Mouse (Mus musculus) heart, embryonic 11.5 days (tissue): Measurements from ENCODE around the gene Kcnk3. TPM values are rescaled to one million over a fixed set of nuclear protein-coding genes. Genes with fewer than 3 reads are reported as not detected.
A peak's percentile ranks its signal among the peaks of the same experiment; 100 is the strongest.

Experiments used
- ATAC-seq: fragments of 200-750 bp; cut with Nextera tagmentation; replicated peaks from 2 replicates; pipeline ENCODE4 v1.8.0; 2017; ENCODE audit warnings: moderate library complexity; ENCODE audit not compliant: insufficient number of reproducible peaks, low FRiP score, low TSS enrichment
- H3K27ac ChIP-seq: fragments of 300-500 bp; sonication (generic); 2 replicates; pipeline ENCODE4 v1.5.1; 2014; ENCODE audit warnings: mild to moderate bottlenecking, low read depth, low read length
- H3K27me3 ChIP-seq: fragments of 300-500 bp; sonication (generic); 2 replicates; pipeline ENCODE4 v1.6.1; 2014; ENCODE audit warnings: mild to moderate bottlenecking, low read length, mixed read lengths; ENCODE audit not compliant: control insufficient read depth, insufficient read depth
- H3K36me3 ChIP-seq: fragments of 300-500 bp; sonication (generic); 2 replicates; pipeline ENCODE4 v1.6.1; 2014; ENCODE audit warnings: mild to moderate bottlenecking, low read length, moderate library complexity, mixed read lengths; ENCODE audit not compliant: control insufficient read depth, insufficient read depth
- H3K4me1 ChIP-seq: fragments of 300-500 bp; sonication (generic); 2 replicates; pipeline ENCODE4 v1.6.1; 2014; ENCODE audit warnings: low read length; ENCODE audit not compliant: control insufficient read depth, insufficient read depth
- H3K4me2 ChIP-seq: fragments of 300-500 bp; sonication (generic); 2 replicates; pipeline ENCODE4 v1.6.1; 2014; ENCODE audit warnings: mild to moderate bottlenecking, moderate library complexity
- H3K4me3 ChIP-seq: fragments of 300-500 bp; sonication (generic); 2 replicates; pipeline ENCODE4 v1.5.1; 2014; ENCODE audit warnings: low read depth, low read length
- H3K9ac ChIP-seq: fragments of 300-500 bp; sonication (generic); 2 replicates; pipeline ENCODE4 v1.6.1; 2014; ENCODE audit warnings: mild to moderate bottlenecking, low read depth, low read length, moderate library complexity
- H3K9me3 ChIP-seq: fragments of 300-500 bp; sonication (generic); replicated peaks from 2 replicates; pipeline ENCODE4 v1.6.1; 2016; ENCODE audit warnings: low read length; ENCODE audit not compliant: control insufficient read depth
- WGBS: fragments of 180-500 bp; shearing (Covaris S2); extraction: QIAGEN DNeasy Blood & Tissue Kit; methylation state at CpG from one replicate; pipeline ENCODE4 v1.1.7; 2014; ENCODE audit not compliant: insufficient replicate concordance; 5-methylcytosine and 5-hydroxymethylcytosine counted together
- polyA plus RNA-seq: library from polyadenylated mRNA; unstranded; fragments of >200 nt; fragmentation: Nextera tagmentation; extraction: Ambion mirVana; gene quantifications from 2 replicates; pipeline ENCODE4 v1.2.1, GENCODE M21; 2014

Kcnk3 gene
- polyA plus RNA-seq, 1 experiment from 2014 or later: 37.8 TPM

DNA sequence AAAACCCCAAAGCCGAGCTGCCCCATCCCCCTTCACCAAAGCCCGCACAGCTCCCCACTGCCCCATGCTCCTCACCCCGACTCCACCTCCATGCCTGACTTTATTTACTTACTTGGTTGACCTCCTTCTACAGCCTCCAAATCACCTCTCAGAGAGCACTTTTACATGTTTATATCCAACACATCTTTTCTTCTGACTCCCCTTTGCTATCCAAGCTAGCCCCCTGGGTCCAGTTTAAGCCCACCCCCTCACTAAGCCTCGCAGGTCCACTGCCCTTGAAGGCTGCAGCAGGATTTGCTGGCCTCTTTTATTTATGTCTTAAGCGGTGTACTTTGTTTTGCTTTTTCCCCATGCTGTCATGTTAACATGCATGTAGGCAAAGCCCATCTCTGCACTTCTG, 2.3 kb downstream of the Kcnk3 start:
- no peak overlapping the region for H3K27ac ChIP-seq
- no peaks in the 10 kb centered on the region for H3K9me3 ChIP-seq
- H3K36me3 ChIP-seq: no peaks in the 10 kb centered on the region
- no peak overlapping the region for H3K4me3 ChIP-seq
- peaks cover 55% of the 10 kb centered on the region for H3K4me1 ChIP-seq
- ATAC-seq: no peak
- peaks cover 28% of the 10 kb centered on the region for H3K27me3 ChIP-seq
- H3K4me2 ChIP-seq: peak overlapping the region; percentile 91; the same call in 1 of the 2 replicates
- no peak overlapping the region for H3K9ac ChIP-seq
- 73% methylated on average over 5 of the region's 5 CpGs for WGBS

GRCm38 (mm10) chr5:30591205-30591731, 3.3 kb downstream of the Kcnk3 start:
- no peaks in the 10 kb centered on the region for H3K9me3 ChIP-seq
- H3K9ac ChIP-seq: no peak overlapping the region
- peaks cover 60% of the 10 kb centered on the region for H3K4me1 ChIP-seq
- WGBS: 31% methylated on average over 5 of the region's 5 CpGs
- H3K27me3 ChIP-seq: peaks cover 28% of the 10 kb centered on the region
- ATAC-seq: no peak
- peak overlapping the region; percentile 4 for H3K4me2 ChIP-seq
- peak overlapping the region; percentile 16; the same call in 1 of the 2 replicates for H3K27ac ChIP-seq
- H3K36me3 ChIP-seq: no peaks in the 10 kb centered on the region
- H3K4me3 ChIP-seq: no peak overlapping the region

DNA sequence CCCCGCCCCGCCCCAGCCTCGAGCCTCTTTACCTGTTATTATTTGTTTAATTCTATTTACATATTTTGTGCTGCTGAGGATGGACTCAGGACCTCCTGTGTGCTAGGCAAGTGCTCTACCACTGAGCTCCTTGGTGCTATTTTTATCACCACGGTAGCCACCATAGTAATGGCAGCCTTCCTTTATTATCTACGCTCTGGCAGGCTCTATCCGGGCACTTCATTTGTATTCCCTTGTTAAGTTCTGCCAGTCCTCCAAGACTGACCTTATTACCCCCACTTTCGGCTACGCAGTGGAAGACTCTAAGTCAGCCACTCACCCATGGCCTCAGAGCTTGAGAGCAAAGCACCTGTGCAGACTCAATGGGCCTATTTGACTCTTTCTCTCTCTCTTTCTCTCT, 3.8 kb downstream of the Kcnk3 start:
- no peak overlapping the region for H3K27ac ChIP-seq
- no peak for ATAC-seq

DNA sequence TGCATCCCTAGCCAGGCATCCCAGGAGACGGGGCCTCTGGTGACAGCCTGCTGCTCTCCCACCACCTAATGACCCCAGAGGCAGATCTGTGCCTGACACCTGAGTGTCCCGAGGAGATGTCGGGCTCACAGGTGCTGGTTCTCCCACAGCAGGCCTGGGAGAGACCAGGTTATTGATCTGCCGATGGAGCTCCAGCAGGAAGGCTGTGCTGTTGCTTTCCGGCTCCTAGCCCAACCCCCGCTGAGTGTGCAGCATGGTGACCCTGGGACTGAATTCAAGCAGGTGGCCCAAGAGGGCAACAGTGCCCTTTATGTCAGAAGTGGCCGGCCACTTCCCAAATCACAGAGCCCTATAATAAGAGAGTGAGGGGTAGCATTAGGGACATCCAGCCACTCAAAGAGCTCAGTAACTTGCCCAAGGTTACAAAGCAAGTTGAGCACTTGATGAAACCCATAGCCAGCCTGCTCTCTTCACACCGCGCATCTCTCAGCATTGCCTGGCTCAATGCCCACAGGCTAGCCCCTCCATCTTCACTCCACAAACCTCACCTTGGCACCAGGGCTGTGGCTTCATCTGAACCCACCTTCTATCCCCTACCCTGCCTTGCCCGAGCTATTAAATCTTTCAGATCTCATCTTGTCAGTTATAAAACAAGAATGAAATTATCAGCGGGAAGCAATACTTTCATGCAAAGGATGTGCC, 4.5 kb downstream of the Kcnk3 start:
- Histone ChIP-seq H3K4me3 (no peak overlapping the region), H3K9ac (no peak overlapping the region), H3K27me3 (peaks cover 25% of the 10 kb centered on the region), H3K4me2 (no peak overlapping the region), H3K4me1 (peaks cover 54% of the 10 kb centered on the region), H3K9me3 (no peaks in the 10 kb centered on the region), H3K36me3 (no peaks in the 10 kb centered on the region), H3K27ac (no peak overlapping the region)
- 77% methylated on average over 11 of the region's 11 CpGs for whole genome bisulfite sequencing
- ATAC-seq: no peak

More for the DNA sequence above, 3.8 kb downstream of the Kcnk3 start:
- Histone ChIP-seq H3K9ac (no peak overlapping the region), H3K4me3 (no peak overlapping the region), H3K36me3 (no peaks in the 10 kb centered on the region), H3K27me3 (peaks cover 28% of the 10 kb centered on the region), H3K4me1 (peaks cover 60% of the 10 kb centered on the region), H3K9me3 (no peaks in the 10 kb centered on the region), H3K4me2 (peak overlapping the region; percentile 4; the same call in 1 of the 2 replicates)
- WGBS: 65% methylated on average over 8 of the region's 8 CpGs

GRCm38 (mm10) chr5:30593360-30593759, 5.4 kb downstream of the Kcnk3 start:
- Histone ChIP-seq H3K36me3 (no peaks in the 10 kb centered on the region), H3K9ac (peak overlapping the region; percentile 49; the same call in 1 of the 2 replicates), H3K4me1 (peaks cover 52% of the 10 kb centered on the region), H3K27ac (peak overlapping the region; percentile 82), H3K4me2 (no peak overlapping the region; the same call in 1 of the 2 replicates), H3K27me3 (peaks cover 21% of the 10 kb centered on the region), H3K9me3 (no peaks in the 10 kb centered on the region), H3K4me3 (no peak overlapping the region)
- 58% methylated on average over 11 of the region's 11 CpGs for WGBS
- no peak for ATAC-seq

DNA sequence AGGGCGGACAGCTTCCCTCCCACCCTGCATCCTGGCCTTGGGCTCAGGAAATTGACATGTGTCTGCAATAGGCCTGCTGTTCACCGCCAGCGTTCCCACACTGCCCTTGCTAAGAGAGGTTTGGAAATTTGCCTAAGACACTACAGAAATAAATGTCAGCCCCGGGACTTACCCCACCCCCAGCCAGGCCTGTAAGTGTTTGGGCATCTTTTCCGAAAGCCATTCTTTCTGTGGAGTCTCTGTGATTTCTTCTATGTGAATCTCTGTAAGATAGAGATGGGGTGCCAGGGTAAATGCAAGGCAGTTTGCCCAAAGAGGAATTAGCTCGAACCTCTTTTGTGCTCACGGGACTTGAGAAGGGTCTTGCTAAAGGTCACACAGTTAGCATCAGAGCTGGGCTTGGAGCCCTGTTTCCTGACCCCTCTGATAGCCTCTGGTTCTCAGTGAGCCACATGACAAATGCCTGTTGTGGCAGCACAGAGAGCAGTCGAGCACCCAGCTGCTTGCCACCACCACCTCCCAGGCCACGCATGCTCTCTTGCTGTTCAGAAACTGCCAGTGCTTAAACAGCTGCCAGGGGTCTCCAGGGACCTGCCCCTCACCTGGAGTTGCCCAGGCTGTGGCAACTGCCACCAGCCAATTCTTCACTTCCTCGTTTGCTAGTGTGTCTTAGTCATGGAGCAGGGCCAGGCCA, 6.0 kb downstream of the Kcnk3 start:
- Histone ChIP-seq H3K4me2 (no peak overlapping the region; the same call in none of the 2 replicates), H3K36me3 (no peaks in the 10 kb centered on the region), H3K4me3 (no peak overlapping the region), H3K9ac (peak overlapping the region; percentile 49; the same call in 1 of the 2 replicates), H3K27me3 (peaks cover 15% of the 10 kb centered on the region), H3K27ac (peak overlapping the region; percentile 82), H3K9me3 (no peaks in the 10 kb centered on the region), H3K4me1 (peaks cover 46% of the 10 kb centered on the region)
- 18% methylated on average over 10 of the region's 10 CpGs for WGBS
- no peak for ATAC-seq

DNA sequence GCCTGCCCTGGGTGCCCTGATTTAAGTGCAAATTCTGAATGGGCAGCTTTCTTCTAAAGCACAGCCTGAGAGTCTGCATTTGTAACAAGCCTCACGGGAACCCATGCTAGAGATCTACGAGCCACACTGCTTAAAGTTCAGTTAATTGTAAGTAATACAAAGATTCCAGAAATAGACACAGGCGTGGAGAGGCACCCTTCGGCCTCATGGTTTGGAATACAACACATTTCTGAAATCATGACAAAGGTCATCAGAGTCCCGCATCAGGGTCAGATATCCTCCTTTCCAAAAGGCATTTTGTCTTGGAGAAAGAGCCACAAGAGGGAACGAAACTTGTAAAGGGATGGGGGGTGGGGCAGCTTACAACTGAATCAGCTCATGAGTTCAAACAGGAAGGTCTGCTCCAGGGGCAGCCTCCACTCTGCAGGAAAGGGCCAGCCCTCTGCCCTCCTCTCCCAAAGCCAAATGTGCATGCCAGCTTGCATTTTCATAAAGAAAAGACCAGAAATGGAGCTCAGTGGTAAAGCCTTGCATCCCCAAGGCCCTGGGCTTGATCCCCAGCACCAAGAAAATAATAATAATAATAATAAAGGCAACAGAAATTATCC, 7.1 kb downstream of the Kcnk3 start:
- Histone ChIP-seq H3K27me3 (peaks cover 6% of the 10 kb centered on the region), H3K27ac (peak overlapping the region; percentile 82), H3K36me3 (no peaks in the 10 kb centered on the region), H3K9ac (0 out of 2 replicates have a peak overlapping the region, but pooled peaks have one; percentile 13), H3K4me2 (no peak overlapping the region), H3K9me3 (no peaks in the 10 kb centered on the region), H3K4me3 (no peak overlapping the region), H3K4me1 (peaks cover 45% of the 10 kb centered on the region)
- no peak for ATAC-seq
- 34% methylated on average over 6 of the region's 6 CpGs for WGBS

DNA sequence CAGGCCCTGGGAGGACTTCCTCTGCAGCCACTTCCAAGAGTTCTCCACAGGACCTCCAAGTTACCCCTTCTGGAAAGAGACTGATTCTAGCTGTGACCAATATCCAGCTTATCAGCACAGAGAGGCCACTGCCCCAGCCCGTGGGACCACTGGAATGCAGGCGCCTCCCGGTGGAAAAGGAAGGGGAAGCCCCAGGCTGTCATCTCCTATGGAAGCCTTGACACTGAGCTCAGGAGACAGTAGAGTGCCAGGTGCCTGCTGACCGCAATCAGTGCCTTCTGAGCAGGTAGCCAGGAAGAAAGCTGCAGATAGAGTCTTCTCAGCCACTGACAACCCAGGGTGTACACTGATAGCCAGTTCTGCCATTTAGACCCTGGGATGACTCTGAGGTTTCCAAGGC, 13.4 kb downstream of the Kcnk3 start:
- ATAC-seq: peak; percentile 40; the same call in 1 of the 2 replicates
- 11% methylated on average over 4 of the region's 4 CpGs for WGBS
- no peak overlapping the region for H3K4me3 ChIP-seq
- peaks cover 39% of the 10 kb centered on the region for H3K4me1 ChIP-seq
- H3K4me2 ChIP-seq: no peak overlapping the region
- no peaks in the 10 kb centered on the region for H3K36me3 ChIP-seq
- H3K27ac ChIP-seq: no peak overlapping the region
- H3K9me3 ChIP-seq: no peaks in the 10 kb centered on the region
- H3K9ac ChIP-seq: no peak overlapping the region
- H3K27me3 ChIP-seq: no peaks in the 10 kb centered on the region
